Mouse (Mus musculus): Measurements from ENCODE around the gene Prdx5.

The Prdx5 gene

DNA sequence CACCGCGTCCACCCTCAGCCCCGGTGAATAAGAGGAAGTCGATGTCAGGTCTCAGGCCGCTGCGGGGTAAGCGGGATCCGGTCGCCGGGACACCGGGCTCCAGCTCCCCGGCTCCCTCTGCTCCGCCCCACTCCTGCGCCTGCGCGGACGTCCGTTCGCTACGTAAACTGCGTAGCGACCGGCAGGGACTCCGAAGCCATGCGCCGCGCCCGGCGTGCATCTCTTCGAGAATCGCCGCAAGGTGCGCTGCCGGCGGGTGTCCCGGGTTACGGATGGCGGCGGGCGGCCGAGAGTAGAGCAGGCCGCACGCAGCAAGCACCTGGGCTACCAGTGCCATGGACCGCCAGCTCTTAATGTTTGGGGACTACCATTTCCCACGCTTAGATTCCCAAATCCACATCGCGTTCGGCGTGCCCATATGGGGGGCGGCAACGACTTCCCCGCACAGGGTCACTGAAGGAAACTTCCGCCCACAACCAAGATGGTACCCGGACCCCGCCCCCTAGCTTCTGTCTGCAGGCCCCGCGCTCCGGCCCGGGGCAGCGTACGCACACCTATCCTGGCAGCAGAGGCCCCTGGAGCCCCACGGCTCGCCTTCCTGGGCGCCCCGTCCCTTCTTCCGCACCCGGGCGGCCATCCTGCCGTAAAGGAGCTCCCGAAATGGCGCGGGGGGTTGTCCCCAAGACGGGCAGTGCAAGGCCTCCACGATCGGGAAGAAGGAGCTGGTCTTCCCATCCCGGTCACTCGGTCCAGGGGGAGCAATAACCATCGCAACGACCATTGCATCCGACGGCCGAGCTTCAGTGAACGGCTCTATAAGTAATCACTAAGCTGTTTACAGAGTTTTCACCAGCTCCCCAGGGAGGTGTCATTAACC, 31.7 kb upstream of the Prdx5 start, which contains the start of gene Bad:
Gene Bad, plus strand, starts transcription at position 490 of the 877 bp plus-strand sequence.
- no peak for TF ChIP-seq GATA4 (IDR thresholded peaks at IDR 0.05; ENCODE audit: insufficient replicate concordance, low read length)

DNA sequence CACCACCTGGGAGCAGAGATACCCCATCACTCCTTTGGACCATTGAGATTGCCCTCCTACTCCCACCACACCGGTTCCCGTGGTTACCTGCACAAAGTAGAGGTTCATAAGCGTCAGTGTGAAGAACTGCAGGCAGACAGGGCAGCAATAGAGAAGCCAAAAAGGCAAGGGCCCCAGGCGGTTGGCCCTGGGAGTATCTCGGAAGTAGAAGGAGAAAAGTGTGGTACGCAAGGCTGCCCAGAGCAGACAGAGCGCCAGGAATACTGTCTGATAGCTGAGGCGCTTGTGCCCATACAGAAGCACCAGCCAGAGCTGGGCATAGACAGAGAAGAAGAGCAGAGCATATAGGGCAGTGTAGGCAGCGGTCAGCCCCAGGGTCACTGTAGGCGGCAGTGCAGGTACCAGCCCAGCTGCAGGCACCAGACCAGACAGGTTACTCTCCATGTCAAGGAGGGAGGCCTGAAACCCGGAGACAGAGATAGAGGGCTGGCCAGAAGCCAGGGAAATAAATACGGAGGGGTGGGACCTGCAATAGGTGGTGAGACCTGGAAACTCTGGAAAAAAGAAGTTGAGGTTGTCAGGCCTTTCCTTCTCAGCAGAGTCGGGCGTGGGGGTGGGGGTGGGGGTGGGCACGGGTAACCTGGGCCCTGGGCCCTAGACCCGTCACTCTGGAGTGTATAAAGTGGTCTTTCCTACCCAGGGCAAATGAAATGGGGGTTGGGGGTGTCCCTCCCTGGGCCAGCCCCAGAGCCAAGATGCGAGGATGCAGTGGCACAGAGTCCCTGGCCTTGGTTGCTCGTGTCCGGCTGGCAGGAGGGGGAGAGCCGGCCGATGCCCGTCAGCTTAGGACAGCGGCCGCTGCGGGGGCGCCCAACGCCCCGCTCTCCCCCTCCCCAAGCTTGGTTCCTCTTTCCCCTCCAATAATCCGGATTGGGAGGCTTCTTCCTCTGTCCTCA, 30.8 kb upstream of the Prdx5 start:
- TF ChIP-seq GATA4 (IDR thresholded peaks at IDR 0.05; ENCODE audit: insufficient replicate concordance, low read length), result no peak

DNA sequence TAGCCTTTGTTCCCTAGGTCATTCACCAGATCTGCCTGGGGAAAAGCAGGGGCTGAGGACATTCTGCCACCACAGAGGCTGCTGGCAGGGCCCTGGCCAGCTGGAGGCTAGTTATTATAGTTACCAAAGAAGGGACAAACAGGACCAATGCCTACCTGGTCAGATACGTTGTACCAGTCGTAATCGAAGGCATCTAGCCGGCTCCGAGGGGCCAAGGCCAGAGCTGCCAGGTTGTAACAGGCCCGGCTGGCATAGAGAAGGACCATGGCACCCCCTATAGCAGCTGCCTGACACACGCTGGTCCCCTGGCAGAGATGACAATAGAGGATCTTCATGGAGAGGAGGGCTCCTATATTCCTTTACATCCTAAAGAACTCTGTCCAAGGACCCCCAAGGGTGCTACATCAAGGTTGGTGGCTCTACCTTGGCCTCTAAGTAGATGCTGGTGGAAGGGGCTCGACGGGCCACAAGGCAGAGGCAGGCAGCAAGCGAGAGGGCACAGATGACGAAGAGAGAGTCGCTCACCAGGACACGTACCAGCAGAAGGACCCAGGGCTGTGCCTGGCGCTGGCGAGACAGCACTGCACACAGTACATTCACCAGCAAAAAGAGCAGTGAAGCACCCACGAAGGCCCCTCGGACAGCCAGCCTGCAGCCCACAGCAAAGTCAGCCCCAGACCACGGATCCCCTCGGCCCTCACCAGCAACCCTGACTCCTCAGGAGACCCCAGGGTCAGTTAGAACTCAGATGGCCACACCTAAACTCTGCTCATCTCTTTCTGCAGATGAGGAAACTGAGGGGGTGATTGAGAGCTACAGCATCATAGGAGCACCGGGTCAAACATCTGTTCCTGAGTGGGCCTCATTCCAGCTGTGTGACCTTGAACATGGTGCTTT, 29.4 kb upstream of the Prdx5 start:
- no peak for TF ChIP-seq GATA4 (IDR thresholded peaks at IDR 0.05; ENCODE audit: insufficient replicate concordance, low read length)

DNA sequence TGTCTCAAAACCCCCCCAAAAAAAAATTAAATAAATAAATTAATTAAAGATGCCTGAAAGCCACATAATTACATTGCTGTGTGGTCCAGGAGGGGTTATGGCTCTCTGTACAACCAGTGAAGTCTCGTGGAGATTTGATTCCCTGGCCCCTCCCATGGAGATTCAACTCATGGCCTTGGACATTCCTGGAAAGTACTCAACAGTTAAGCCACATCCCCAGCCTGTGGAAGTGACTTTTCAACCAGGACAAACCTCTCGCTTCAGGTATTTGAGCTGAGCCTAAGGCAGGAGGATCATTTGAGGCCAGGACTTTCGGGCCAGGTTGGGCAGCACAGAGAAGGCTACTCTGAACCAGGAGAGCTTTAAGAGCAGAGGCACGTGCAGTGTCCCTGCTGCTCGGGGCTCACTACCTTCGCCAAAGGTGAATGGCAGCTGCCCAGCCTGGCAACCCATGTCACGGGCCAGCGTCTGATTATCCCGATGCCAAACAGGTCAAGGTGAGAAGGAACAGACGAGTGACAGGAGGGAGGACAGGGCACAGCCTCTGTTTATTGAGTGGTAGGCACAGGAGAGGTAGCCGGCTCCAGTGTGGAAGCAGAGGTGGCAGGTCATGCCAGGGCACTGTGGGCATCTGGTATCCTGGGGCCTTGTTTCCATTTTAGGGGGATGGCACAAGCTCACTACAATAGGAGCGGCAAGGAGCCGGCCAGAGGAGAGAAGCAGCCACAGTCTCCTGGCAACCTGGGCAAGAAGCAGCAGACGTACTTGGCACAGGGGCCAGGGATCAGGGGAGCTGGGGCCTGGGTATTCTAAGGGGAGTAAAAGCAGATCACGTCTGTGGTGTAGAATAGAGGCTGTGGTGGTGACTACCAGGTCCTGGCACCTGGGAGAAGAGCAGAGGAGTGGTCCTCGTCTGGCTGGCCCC, 27.9 kb upstream of the Prdx5 start:
- no peak for TF ChIP-seq GATA4 (IDR thresholded peaks at IDR 0.05; ENCODE audit: insufficient replicate concordance, low read length)

DNA sequence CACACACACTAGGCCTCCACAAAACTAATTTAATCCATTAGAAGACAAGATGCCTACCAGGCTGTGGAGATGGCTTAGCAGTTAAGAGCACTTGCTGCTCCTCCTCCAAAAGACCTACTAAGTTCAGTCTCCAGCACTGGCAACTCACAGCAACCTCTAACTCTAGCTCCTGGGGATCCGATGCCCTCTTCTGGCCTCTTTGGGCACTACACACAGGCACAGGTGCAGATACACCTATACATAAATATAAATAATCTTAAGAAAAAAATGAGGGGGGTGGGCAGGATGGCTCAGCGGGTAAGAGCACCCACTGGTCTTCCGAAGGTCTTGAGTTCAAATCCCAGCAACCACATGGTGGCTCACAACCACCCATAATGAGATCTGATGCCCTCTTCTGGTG, 26.4 kb upstream of the Prdx5 start:
- TF ChIP-seq GATA4 (IDR thresholded peaks at IDR 0.05; ENCODE audit: insufficient replicate concordance, low read length), result no peak

DNA sequence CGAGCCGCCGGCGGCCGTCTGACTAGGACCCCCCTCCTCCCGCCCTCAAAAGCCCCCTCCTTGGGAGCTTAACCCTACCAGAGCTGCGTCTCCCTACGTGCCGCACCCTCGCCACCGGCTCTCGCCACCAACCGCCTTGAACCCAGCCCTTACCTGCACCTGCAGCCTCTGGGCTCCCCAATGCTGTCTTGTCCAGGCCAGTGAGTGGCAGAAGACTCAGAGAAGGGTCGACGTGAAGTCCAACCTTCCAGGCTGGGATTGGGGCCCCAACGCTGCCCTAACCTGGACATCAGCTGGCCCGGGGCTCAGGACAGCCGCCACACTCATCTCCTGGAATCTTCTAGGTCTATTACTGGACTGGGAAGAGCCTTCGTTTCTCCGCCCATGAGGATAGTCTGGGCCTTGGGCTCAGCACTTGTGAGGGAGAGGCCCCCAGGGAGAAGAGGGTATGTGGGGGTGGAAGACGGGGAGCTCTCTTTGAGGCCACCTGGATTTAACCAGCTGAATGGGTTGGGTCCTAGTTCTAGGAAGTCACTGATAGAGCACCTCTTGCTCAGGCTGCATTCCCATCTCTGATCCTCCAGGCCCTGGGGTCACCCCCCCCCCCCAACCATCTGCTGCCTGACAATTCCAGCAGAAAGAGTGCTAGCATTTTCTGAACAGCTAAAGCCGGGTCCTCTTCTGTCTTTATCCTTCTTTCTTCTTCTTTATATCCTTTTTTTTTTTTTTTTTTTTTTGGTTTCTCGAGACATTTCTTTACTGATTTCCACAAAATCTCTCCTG, 24.5 kb upstream of the Prdx5 start, which contains the start of gene Kcnk4:
Gene Kcnk4, minus strand, starts transcription at position 321 of the 783 bp plus-strand sequence.
- no peak for TF ChIP-seq GATA4 (IDR thresholded peaks at IDR 0.05; ENCODE audit: insufficient replicate concordance, low read length)

DNA sequence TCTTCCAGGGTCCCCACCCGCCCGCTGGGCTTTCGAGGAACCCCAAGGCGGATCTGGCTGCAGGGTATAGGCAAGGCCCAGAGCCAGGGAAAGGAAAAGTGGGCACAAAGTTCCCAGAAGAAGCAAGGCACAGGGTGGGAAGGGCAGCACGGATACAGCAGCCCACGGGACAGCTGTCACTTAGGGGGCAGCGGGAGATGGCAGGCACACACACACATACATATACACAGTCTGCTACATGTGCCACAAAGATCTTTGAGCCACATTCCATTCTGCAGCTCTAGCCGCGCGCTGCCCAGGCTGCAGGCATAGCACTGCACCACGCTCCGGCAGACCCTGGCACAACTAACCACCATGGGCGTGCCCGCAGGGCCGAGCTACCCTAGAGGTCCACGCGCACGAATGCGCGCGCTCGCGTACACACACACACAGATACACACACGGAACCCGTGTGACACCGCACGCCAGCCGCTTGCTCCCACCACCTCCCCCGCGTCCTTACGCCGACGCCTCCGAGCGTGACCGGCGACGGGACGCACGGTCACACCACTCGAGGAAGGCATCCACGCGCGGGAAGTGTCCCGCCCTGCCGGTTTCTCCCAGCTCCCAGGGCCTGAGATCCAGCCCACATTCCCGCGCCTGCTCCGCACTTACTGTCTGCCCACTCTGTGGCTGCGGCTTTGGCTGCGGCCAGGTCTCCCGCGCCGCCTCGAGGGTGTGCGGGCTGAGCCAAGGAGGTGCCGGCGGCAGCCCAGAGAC, 23.7 kb upstream of the Prdx5 start:
- TF ChIP-seq GATA4 (IDR thresholded peaks at IDR 0.05; ENCODE audit: insufficient replicate concordance, low read length), result no peak

DNA sequence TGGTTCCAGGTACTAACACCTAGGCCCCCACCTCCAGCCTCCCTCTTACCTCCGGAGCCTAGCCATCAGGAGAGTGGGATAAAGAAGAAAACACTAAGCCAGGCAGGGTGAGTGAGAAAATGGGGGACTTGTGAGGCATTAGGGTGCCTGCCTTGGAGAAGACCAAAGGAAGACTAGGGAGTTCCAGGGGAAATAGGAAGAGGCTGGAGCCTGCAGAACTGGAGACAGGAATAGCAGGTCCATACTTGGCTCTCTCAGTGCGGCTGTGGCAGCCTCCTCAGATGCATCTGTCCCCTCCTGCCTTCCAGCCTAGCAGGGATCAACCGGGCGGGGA, 23.2 kb upstream of the Prdx5 start:
- no peak for TF ChIP-seq GATA4 (IDR thresholded peaks at IDR 0.05; ENCODE audit: insufficient replicate concordance, low read length)

DNA sequence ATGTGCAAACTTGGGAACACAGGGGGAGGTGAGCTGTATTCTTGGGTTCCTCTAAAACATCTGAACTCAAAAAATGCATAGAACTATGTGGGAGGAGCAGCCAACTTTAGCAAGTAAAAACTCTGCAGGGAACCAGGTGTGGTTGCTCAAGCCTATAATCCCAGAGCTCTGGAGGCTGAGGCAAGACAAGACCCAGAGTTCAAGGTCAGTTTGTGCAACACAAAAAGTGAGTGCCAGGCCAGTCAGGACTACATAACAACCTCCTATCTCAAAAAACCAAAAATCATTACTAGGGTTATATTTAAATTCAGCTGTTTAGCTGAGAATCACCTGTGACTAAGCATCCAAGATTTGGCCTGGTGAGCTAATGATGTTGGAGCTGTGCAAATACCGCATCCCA, 22.1 kb upstream of the Prdx5 start:
- TF ChIP-seq GATA4 (IDR thresholded peaks at IDR 0.05; ENCODE audit: insufficient replicate concordance, low read length), result no peak

DNA sequence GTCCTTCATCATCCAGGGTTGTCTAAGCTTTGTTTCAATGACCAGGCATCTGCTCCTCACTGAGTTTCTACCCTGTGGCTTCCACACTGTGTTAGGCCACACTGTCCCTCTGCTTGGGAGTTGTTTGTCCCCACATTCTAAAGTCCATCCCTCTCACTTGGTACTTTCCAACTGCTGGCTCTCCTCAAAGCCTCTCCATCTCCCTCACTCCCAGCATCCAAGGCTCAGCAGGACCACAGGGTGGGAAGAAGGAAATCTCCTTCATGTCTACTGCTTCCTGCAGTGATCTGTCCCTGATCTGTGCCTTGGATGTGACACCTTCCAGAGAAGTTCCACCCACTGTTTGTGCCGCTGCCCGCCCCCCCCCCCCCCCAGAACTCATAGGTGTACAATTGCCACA, 21.1 kb upstream of the Prdx5 start:
- TF ChIP-seq GATA4 (IDR thresholded peaks at IDR 0.05; ENCODE audit: insufficient replicate concordance, low read length), result no peak

DNA sequence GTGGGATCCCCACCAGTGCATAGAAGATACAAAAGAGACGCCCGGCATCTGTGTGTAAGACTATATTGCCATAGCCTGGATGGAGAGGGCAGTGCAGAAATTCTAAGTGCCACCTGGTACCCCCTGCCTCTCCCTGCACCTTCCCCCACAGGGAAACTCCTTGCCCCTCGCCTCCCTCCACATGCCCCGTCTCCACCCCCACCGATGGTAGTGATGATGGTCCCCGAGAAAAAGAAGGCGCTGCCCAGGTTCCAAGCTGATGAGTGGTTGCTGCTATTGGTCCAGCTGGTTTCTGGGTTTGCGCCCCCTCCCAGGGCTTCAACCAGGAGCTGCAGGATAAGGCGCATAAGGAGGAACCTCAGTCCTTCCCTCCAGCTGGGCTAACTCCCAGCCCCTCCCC, 18.2 kb upstream of the Prdx5 start:
- no peak for TF ChIP-seq GATA4 (IDR thresholded peaks at IDR 0.05; ENCODE audit: insufficient replicate concordance, low read length)

DNA sequence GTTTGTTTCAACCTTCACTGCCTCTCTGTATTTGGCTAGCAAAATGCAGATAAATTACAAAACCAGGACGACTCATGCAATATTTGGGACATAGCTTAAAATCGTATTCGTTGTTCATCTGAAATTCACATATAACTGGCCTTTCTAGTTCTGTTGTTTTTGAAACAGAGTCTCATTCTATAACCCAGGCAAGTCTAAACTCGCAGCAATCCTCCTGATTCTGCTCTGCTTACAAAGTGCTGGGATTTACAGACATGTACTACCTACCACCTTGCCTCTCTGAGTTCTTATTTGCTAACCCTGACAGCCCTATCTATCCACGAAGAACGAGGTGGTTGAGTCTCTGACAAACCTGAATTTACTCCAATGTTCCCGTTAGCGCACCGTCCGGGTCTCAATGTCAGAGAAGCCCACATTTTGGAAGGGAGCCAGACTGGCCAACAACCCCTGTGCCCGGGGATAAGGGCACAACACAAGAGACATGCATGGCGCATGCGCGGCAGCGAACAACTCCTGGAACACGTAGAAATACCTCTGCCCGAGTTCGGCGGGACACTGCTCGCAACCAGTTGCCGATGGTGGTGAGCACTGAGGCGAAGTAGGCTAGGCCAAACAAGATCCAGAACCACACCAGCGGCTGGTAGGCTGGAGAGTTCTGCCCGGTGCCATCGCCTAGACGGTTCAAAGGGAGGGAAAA, 16.8 kb upstream of the Prdx5 start:
- TF ChIP-seq GATA4 (IDR thresholded peaks at IDR 0.05; ENCODE audit: insufficient replicate concordance, low read length), result no peak

Measured in liver, adult (tissue).